Mouse (Mus musculus): ENCODE results near the gene Rps29. TPM values are rescaled to one million over a fixed set of nuclear protein-coding genes. Genes with fewer than 3 reads are reported as not detected.
A peak's percentile ranks its signal among the peaks of the same experiment; 100 is the strongest.

Gene Rps29
- total and polyA plus RNA-seq, 3 experiments: 936 to 3,601 (median 2,773) TPM

DNA sequence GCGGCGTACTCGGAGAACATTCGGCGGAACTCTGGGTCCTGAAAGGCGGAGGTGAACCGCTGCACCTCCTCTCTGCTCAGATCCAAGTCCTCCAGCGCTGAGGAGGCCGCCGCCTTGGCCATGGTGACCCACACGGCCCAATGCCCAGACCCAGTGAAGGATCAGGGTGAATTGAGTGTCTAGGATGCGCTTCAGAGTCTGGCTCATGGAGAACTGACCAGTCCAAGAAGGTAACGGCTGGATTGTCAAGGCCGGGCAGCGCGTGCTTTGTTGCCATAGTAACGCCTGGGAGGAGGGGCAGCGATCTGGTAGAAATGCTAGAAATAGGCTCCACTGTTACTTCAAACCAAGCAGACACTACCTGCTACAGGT is 39.2 kb upstream of the Rps29 start, which contains the start of gene Dnaaf2:
Dnaaf2 (minus strand) TSS at position 266 of the 372 bp plus-strand sequence.
- Histone ChIP-seq H3K27me3 (ENCODE audit: insufficient read depth, low read length) (no peaks in the 10 kb centered on the region), H3K9me3 (replicated peaks) (no peaks in the 10 kb centered on the region), H3K36me3 (replicated peaks) (peaks cover 54% of the 10 kb centered on the region), H3K4me3 (ENCODE audit: low read depth, low read length) (peak within 1 kb of the TSS; percentile 100), H3K4me1 (ENCODE audit: insufficient read depth, low read depth, low read length) (peaks cover 39% of the 10 kb centered on the region)
- ATAC-seq (ENCODE audit: extremely low read depth, insufficient number of reproducible peaks, low FRiP score, poor library complexity, severe bottlenecking) (peak; percentile 58), DNase-seq (ENCODE audit: low spot score) (peak; percentile 40)
- TF ChIP-seq GATA2 (IDR thresholded peaks at IDR 0.05; ENCODE audit: borderline replicate concordance, low read depth, low read length) (no peak), TAL1 (conservative IDR thresholded peaks at IDR 0.05; ENCODE audit: low read depth, low read length) (no peak), POLR2AphosphoS5 (IDR thresholded peaks at IDR 0.05; ENCODE audit: insufficient replicate concordance, low read depth, low read length) (no peak), GATA1 (IDR thresholded peaks at IDR 0.05; ENCODE audit: borderline replicate concordance, low read length) (no peak), CTCF (IDR thresholded peaks at IDR 0.05; ENCODE audit: low read depth, low read length) (no peak)

DNA sequence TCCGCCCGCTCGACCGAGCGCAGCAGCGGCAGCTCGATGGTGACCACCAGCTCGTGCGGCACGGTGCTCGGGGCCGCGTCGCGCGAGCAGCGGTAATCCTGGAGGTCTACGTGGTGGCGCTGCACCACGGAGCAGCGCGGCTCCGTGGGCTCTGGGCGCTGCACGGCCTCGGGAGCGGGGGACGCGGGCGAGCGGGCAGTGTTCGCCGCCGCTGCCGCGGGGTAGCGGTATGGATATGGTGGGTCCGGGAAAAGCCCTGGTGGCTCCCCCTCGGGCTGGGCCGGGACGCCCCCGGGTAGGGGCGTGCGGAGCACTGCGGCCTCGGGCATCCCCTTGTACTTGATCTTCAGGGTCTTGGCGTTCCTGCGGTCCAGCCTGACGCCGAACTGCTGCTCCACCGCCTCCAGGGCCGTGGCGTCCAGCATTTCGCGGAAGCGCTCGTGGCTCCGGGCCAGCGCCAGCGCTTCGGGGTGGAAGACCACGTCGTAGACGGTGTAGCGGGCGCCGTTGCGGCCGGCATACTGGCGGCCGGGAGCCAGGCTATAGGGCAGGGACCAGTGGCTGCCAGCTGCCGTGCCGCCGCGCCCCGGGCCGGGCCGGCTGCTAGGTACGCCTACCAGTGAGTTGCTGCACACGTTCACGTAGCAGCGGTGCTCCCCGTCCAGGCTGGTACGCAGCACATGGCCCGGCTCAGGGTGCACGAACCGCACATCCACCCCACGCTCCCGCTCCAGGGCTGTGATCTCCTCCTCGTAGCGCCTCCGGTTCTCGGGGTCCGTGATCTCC is 38.6 kb upstream of the Rps29 start:
- peak; percentile 25 for ATAC-seq (ENCODE audit: extremely low read depth, insufficient number of reproducible peaks, low FRiP score, poor library complexity, severe bottlenecking)
- TF ChIP-seq TAL1 (conservative IDR thresholded peaks at IDR 0.05; ENCODE audit: low read depth, low read length) (no peak), POLR2AphosphoS5 (IDR thresholded peaks at IDR 0.05; ENCODE audit: insufficient replicate concordance, low read depth, low read length) (0 out of 2 replicates have a peak, but pooled peaks have one; percentile 20), CTCF (IDR thresholded peaks at IDR 0.05; ENCODE audit: low read depth, low read length) (no peak), GATA2 (IDR thresholded peaks at IDR 0.05; ENCODE audit: borderline replicate concordance, low read depth, low read length) (no peak)
- Histone ChIP-seq H3K27me3 (ENCODE audit: insufficient read depth, low read length) (no peaks in the 10 kb centered on the region), H3K4me3 (ENCODE audit: low read depth, low read length) (peak overlapping the region; percentile 100), H3K4me1 (ENCODE audit: insufficient read depth, low read depth, low read length) (peaks cover 43% of the 10 kb centered on the region), H3K9me3 (replicated peaks) (no peaks in the 10 kb centered on the region), H3K36me3 (replicated peaks) (peaks cover 54% of the 10 kb centered on the region)
- peak; percentile 62 for DNase-seq (ENCODE audit: low spot score)

DNA sequence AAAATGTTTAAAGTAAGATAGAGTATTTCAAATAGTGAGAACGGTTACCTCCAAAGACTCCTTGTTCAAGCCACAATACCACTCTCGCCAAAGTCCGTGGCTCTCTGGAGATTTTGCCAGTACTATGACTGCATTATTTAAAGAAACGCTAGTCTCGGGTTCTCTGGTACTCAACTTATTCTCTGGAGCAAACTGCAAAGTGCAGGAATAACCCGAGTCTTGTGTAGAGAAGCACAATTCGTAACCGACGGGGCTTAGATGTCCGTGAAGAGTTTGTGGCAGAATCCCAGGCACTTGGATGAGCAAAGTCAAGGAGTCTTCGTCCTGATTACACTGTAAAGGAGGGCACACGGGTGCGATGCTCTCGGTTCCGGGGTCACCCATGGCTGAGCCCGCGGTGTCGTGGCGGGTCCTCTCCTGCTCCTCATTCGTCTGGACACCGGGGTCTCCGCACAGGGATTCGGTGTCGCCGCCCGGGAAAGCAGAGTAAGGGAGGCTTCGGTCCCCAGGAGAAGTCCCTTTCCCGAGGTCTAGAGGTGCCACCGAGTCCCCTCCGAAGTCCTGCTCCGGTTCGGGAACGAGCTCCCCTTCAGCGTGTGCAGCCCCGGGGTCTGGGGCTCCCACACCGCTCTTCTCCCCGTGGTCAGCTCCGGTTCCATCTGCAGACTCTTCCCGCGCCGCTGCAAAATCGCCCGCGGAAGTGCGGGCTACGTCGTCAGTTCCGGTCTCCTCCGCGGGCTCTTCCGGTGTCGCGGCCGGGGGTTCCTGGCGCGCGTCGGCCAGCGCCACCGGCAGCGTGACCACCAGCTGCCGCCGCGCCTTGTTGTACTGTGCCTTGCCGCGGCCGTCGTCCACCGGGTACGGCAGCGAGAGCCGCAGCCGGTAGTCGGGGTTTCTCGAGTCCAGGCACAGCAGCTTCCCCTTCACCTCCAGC is 37.7 kb upstream of the Rps29 start, which contains the start of gene Gm49383:
Gm49383 (minus strand) TSS at position 661 of the 934 bp plus-strand sequence.
- Histone ChIP-seq H3K27me3 (ENCODE audit: insufficient read depth, low read length) (no peaks in the 10 kb centered on the region), H3K9me3 (replicated peaks) (no peaks in the 10 kb centered on the region), H3K4me1 (ENCODE audit: insufficient read depth, low read depth, low read length) (peaks cover 46% of the 10 kb centered on the region), H3K4me3 (ENCODE audit: low read depth, low read length) (peak within 1 kb of the TSS; percentile 100), H3K36me3 (replicated peaks) (peaks cover 54% of the 10 kb centered on the region)
- TF ChIP-seq POLR2AphosphoS5 (IDR thresholded peaks at IDR 0.05; ENCODE audit: insufficient replicate concordance, low read depth, low read length): no peak
- no peak for TF ChIP-seq TAL1 (conservative IDR thresholded peaks at IDR 0.05; ENCODE audit: low read depth, low read length)
- TF ChIP-seq CTCF (IDR thresholded peaks at IDR 0.05; ENCODE audit: low read depth, low read length): no peak
- no peak for TF ChIP-seq GATA2 (IDR thresholded peaks at IDR 0.05; ENCODE audit: borderline replicate concordance, low read depth, low read length)
- TF ChIP-seq GATA1 (IDR thresholded peaks at IDR 0.05; ENCODE audit: borderline replicate concordance, low read length): no peak
- peak; percentile 50 for ATAC-seq (ENCODE audit: extremely low read depth, insufficient number of reproducible peaks, low FRiP score, poor library complexity, severe bottlenecking)
- peak; percentile 81 for DNase-seq (ENCODE audit: low spot score)

DNA sequence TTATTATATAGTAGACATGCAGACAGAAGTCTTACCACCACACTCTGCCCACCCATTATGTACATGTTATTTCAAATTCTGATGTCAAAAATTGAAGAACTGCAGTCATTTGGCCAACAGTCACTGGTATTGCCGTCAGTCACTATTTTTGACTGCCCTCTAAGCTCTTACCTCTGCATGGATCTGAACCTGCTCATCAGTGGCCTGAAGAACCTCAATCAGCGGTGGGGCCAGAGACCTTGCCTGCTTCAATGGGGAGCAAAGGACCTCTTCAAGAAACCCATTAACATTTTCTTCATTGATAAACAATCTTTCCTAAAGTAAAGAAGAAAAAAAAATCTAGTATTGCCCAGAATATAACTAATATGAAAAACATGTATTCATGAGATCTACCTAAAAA is 33.7 kb upstream of the Rps29 start:
- H3K27me3 ChIP-seq (ENCODE audit: insufficient read depth, low read length): no peaks in the 10 kb centered on the region
- H3K36me3 ChIP-seq (replicated peaks): peaks cover 55% of the 10 kb centered on the region
- H3K4me3 ChIP-seq (ENCODE audit: low read depth, low read length): no peak overlapping the region
- DNase-seq (ENCODE audit: low spot score) (no peak), ATAC-seq (ENCODE audit: extremely low read depth, insufficient number of reproducible peaks, low FRiP score, poor library complexity, severe bottlenecking) (no peak)
- TF ChIP-seq POLR2AphosphoS5 (IDR thresholded peaks at IDR 0.05; ENCODE audit: insufficient replicate concordance, low read depth, low read length) (no peak), GATA1 (IDR thresholded peaks at IDR 0.05; ENCODE audit: borderline replicate concordance, low read length) (no peak), GATA2 (IDR thresholded peaks at IDR 0.05; ENCODE audit: borderline replicate concordance, low read depth, low read length) (no peak), TAL1 (conservative IDR thresholded peaks at IDR 0.05; ENCODE audit: low read depth, low read length) (no peak), CTCF (IDR thresholded peaks at IDR 0.05; ENCODE audit: low read depth, low read length) (no peak)
- H3K4me1 ChIP-seq (ENCODE audit: insufficient read depth, low read depth, low read length): peaks cover 29% of the 10 kb centered on the region
- no peaks in the 10 kb centered on the region for H3K9me3 ChIP-seq (replicated peaks)

DNA sequence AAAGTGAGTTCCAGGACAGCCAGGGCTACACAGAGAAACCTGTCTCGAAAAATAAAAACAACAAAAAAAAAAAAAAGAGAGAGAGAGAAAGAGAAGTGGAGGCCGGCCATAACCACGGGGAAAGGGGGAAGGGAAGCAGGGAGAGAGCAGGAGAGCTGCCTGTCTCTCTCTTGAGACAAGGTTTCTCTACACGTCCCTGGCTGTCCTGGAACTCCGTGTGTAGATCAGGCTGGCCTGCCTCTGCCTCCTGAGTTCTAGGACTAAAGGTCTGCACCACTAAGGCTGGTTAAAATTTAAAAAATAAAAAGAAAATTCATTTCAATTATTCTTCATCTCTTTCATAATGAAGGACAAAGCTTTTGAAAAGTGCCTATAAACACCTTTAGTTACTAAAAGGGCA is 32.4 kb upstream of the Rps29 start:
- H3K9me3 ChIP-seq (replicated peaks): no peaks in the 10 kb centered on the region
- DNase-seq (ENCODE audit: low spot score) (no peak), ATAC-seq (ENCODE audit: extremely low read depth, insufficient number of reproducible peaks, low FRiP score, poor library complexity, severe bottlenecking) (no peak)
- no peaks in the 10 kb centered on the region for H3K27me3 ChIP-seq (ENCODE audit: insufficient read depth, low read length)
- TF ChIP-seq CTCF (IDR thresholded peaks at IDR 0.05; ENCODE audit: low read depth, low read length): no peak
- no peak for TF ChIP-seq GATA2 (IDR thresholded peaks at IDR 0.05; ENCODE audit: borderline replicate concordance, low read depth, low read length)
- no peak for TF ChIP-seq GATA1 (IDR thresholded peaks at IDR 0.05; ENCODE audit: borderline replicate concordance, low read length)
- no peak for TF ChIP-seq TAL1 (conservative IDR thresholded peaks at IDR 0.05; ENCODE audit: low read depth, low read length)
- TF ChIP-seq POLR2AphosphoS5 (IDR thresholded peaks at IDR 0.05; ENCODE audit: insufficient replicate concordance, low read depth, low read length): no peak
- H3K4me1 ChIP-seq (ENCODE audit: insufficient read depth, low read depth, low read length): peaks cover 38% of the 10 kb centered on the region
- H3K36me3 ChIP-seq (replicated peaks): peaks cover 64% of the 10 kb centered on the region
- H3K4me3 ChIP-seq (ENCODE audit: low read depth, low read length): no peak overlapping the region

Measured in G1E (cell line).